Mouse (Mus musculus) stomach, postnatal 0 days (tissue): ENCODE data around the gene Olfr1122. TPM values are rescaled to one million over a fixed set of nuclear protein-coding genes. Genes with fewer than 3 reads are reported as not detected.
"Not testable (repeated sequence)": the region's sequence is repeated elsewhere in the genome, so short reads cannot be mapped to it uniquely, and the experiment has no call there.

Source experiments
- ATAC-seq: fragments of 200-750 bp; cut with Nextera tagmentation; 2 replicates; pipeline ENCODE4 v1.8.0; 2017; ENCODE audit not compliant: low FRiP score, low TSS enrichment
- DNase-seq: peaks from one replicate; pipeline ENCODE4 v3.0.0-alpha.2; 2016; ENCODE audit warnings: low spot score
- H3K27ac ChIP-seq: fragments of 300-500 bp; sonication (generic); replicated peaks from 2 replicates; pipeline ENCODE4 v1.5.1; 2014; ENCODE audit warnings: mild to moderate bottlenecking, control low read depth
- H3K27me3 ChIP-seq: fragments of 300-500 bp; sonication (generic); 2 replicates; pipeline ENCODE4 v1.6.1; 2014; ENCODE audit warnings: low read length; ENCODE audit not compliant: control insufficient read depth, insufficient read depth
- H3K36me3 ChIP-seq: fragments of 300-500 bp; sonication (generic); 2 replicates; pipeline ENCODE4 v1.6.1; 2014; ENCODE audit warnings: low read length, mixed read lengths; ENCODE audit not compliant: control insufficient read depth, insufficient read depth
- H3K4me1 ChIP-seq: fragments of 300-500 bp; sonication (generic); replicated peaks from 2 replicates; pipeline ENCODE4 v1.6.1; 2014; ENCODE audit warnings: antibody characterized with exemption; ENCODE audit not compliant: control insufficient read depth, insufficient read depth
- H3K4me2 ChIP-seq: fragments of 300-500 bp; sonication (generic); replicated peaks from 2 replicates; pipeline ENCODE4 v1.6.1; 2014; ENCODE audit warnings: low read depth, mild to moderate bottlenecking, control low read depth, moderate library complexity
- H3K4me3 ChIP-seq: fragments of 300-500 bp; sonication (generic); 2 replicates; pipeline ENCODE4 v1.5.1; 2014; ENCODE audit warnings: low read depth, low read length, control low read depth
- H3K9ac ChIP-seq: fragments of 300-500 bp; sonication (generic); 2 replicates; pipeline ENCODE4 v1.6.1; 2014; ENCODE audit warnings: mild to moderate bottlenecking, low read length, control low read depth, mixed read lengths
- H3K9me3 ChIP-seq: fragments of 300-500 bp; sonication (generic); 2 replicates; pipeline ENCODE4 v1.6.1; 2016; ENCODE audit warnings: low read length; ENCODE audit not compliant: control insufficient read depth
- CTCF ChIP-seq: IDR thresholded peaks from 2 replicates; pipeline ENCODE4 v1.5.1; 2016; ENCODE audit warnings: antibody characterized with exemption, low read depth, mild to moderate bottlenecking, moderate library complexity
- EP300 ChIP-seq: optimal IDR thresholded peaks from 2 replicates; pipeline ENCODE3; 2016; ENCODE audit warnings: antibody characterized with exemption
- WGBS: fragments of 180-500 bp; shearing (Covaris S2); extraction: QIAGEN DNeasy Blood & Tissue Kit; methylation state at CpG from one replicate; pipeline ENCODE4 v1.1.7; 2014; 5-methylcytosine and 5-hydroxymethylcytosine counted together
- polyA plus RNA-seq: library from polyadenylated mRNA; unstranded; fragments of >200 nt; fragmentation: Nextera tagmentation; extraction: Ambion mirVana; gene quantifications from 2 replicates; pipeline ENCODE4 v1.2.1, GENCODE M21; 2015

Olfr1122 gene
- not detected in 2 replicates for polyA plus RNA-seq

DNA sequence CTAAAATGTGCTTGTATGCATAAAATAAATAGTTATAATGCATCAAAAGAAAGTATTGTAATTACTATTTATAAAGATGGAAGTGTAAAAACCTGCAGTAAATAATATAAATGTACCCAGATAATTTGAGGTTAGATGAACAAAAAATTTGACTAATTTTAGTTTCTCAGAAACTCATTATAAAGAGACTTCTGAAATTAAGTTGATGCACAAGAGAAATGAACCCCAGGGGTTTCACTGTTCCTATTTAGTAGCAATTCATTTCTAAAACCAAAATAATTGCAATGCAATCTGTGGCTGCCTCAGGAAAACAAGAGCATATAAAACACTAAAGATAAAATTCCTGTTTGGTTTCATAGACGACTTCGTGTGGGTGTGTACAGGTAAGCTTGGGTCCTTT lies at the start of gene Olfr1122:
Olfr1122 (plus strand) TSS at position 301 of the 400 bp plus-strand sequence.
- H3K9ac ChIP-seq: no peak within 1 kb of the TSS
- H3K4me1 ChIP-seq: no peaks in the 10 kb centered on the region
- H3K4me3 ChIP-seq: no peak within 1 kb of the TSS
- H3K36me3 ChIP-seq: no peaks in the 10 kb centered on the region
- no peak within 1 kb of the TSS for H3K4me2 ChIP-seq
- no peaks in the 10 kb centered on the region for H3K27me3 ChIP-seq
- H3K9me3 ChIP-seq: no peaks in the 10 kb centered on the region
- no peak for TF ChIP-seq EP300
- no peak for TF ChIP-seq CTCF
- ATAC-seq (no peak), DNase-seq (no peak)
- 45% methylated on average over 2 of the region's 2 CpGs for WGBS
- H3K27ac ChIP-seq: no peak within 1 kb of the TSS

DNA sequence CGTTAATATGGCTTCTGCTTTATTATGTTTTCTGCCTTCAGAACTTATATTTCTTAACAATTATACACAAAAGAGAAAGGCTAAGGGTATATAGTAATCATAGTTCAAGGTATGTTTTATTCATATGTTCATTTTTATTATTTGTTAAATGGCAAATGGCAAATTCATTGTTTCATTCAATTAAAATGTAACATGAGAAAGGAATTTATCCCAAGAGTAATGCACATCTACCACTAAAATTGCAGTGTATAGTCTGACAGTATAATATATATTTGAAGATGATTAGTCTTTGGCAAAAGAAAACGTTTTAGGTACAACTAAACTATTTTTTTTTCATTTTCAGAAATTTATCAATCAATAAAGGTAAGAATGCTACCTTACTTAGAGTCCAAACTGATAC lies 31.1 kb upstream of the Olfr1122 start, which contains the start of gene Olfr1120:
Olfr1120 (plus strand) TSS at position 301 of the 400 bp plus-strand sequence.
- Histone ChIP-seq H3K27me3 (no peaks in the 10 kb centered on the region), H3K27ac (no peak within 1 kb of the TSS), H3K4me2 (no peak within 1 kb of the TSS), H3K36me3 (no peaks in the 10 kb centered on the region), H3K9ac (no peak within 1 kb of the TSS), H3K9me3 (no peaks in the 10 kb centered on the region), H3K4me1 (no peaks in the 10 kb centered on the region), H3K4me3 (no peak within 1 kb of the TSS)
- WGBS: 48% methylated on average over 2 of the region's 2 CpGs
- no peak for ATAC-seq
- TF ChIP-seq EP300 (no peak), CTCF (no peak)
- no peak for DNase-seq

DNA sequence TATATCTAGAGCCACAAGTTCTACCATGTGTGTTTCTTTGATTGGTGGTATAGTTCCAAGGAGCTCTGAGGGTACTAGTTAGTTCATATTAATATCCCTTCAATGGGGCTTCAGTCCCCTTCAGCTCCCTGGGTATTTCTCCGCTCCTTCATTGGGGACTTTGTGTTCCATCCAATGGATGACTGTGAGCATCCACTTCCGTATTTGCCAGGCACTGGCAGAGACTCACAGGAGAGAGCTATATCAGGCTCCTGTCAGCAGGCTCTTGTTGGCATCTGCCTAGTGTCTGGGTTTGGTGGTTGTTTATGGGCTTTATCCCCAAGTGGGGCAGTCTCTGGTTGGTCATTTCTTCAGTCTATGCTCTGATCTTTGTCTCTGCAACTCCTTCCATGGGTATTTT lies 25.5 kb upstream of the Olfr1122 start:
- not testable (repeated sequence) for H3K4me3 ChIP-seq, H3K27ac ChIP-seq, ATAC-seq, H3K4me2 ChIP-seq, H3K9ac ChIP-seq, H3K27me3 ChIP-seq, H3K4me1 ChIP-seq, DNase-seq, H3K9me3 ChIP-seq, H3K36me3 ChIP-seq
- 96% methylated on average over 2 of the region's 2 CpGs for WGBS

DNA sequence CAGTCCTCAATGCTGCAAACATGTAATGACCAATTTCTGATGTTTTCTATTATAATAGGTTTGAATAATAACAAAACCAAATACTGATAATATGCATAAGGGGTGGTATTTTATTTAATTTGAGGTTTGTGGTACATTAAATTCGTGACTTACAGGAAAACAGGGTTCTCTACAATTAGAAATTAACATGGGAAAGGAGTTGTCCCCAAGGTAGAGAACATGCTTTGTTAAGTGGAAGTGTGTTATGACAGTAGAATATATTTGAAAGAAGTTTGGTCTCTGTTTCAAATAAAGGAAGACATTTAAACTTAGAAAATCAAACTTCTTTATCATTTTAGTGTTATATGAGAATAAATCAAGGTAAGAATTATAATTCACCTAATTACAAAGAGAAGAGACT lies 16.1 kb upstream of the Olfr1122 start, which contains the start of gene Olfr1121:
Olfr1121 (plus strand) TSS at position 301 of the 400 bp plus-strand sequence.
- ATAC-seq (no peak), DNase-seq (no peak)
- no peak within 1 kb of the TSS for H3K27ac ChIP-seq
- no peak within 1 kb of the TSS for H3K9ac ChIP-seq
- H3K4me3 ChIP-seq: no peak within 1 kb of the TSS
- no peaks in the 10 kb centered on the region for H3K36me3 ChIP-seq
- H3K4me2 ChIP-seq: no peak within 1 kb of the TSS
- TF ChIP-seq CTCF: no peak
- TF ChIP-seq EP300: no peak
- 21% methylated on average over 1 of the region's 1 CpGs for WGBS
- no peaks in the 10 kb centered on the region for H3K4me1 ChIP-seq
- H3K9me3 ChIP-seq: no peaks in the 10 kb centered on the region
- H3K27me3 ChIP-seq: no peaks in the 10 kb centered on the region

DNA sequence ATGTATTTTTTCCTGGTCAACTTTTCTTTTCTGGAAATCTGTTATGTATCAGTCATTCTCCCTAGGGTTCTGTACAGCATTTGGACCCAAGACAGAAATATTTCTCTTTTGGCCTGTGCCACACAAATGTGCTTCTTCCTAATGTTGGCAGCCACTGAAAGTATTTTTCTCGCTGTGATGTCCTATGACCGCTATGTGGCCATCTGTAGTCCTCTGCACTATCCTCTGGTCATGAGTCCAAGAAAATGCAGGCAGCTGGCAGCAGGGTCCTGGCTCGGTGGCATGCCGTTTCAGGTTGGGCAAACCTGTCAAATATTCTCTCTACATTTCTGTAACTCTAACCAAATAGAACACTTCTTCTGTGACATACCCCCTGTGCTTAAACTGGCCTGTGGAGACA lies 13.9 kb upstream of the Olfr1122 start:
- Histone ChIP-seq H3K4me3 (no peak overlapping the region), H3K27me3 (no peaks in the 10 kb centered on the region), H3K4me2 (no peak overlapping the region), H3K9ac (no peak overlapping the region), H3K27ac (no peak overlapping the region), H3K36me3 (no peaks in the 10 kb centered on the region), H3K9me3 (no peaks in the 10 kb centered on the region), H3K4me1 (no peaks in the 10 kb centered on the region)
- no peak for DNase-seq
- ATAC-seq: no peak
- no peak for TF ChIP-seq CTCF
- TF ChIP-seq EP300: no peak
- WGBS: 84% methylated on average over 4 of the region's 4 CpGs

DNA sequence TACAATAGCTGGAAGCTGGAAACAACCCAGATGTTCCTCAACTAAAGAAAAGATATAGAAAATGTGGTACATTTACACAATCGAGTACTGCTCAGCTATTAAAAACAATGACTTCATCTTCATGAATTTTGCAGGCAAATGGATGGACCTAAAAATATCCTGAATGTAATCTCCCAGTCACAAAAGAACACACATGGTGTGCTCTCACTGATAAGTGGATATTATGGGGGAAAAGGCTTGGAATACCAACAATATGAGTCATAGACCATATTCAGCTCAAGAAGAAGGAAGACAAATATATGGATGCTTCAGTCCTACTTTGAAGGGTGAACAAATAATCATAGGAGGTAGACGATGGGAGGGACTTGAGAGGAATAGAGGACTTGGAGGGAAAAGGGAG lies 1.7 kb upstream of the Olfr1122 start:
- DNase-seq (no peak), ATAC-seq (no peak)
- no peak for TF ChIP-seq CTCF
- no peak for TF ChIP-seq EP300
- Histone ChIP-seq H3K27me3 (no peaks in the 10 kb centered on the region), H3K9ac (no peak overlapping the region), H3K4me1 (no peaks in the 10 kb centered on the region), H3K27ac (no peak overlapping the region), H3K4me2 (no peak overlapping the region), H3K36me3 (no peaks in the 10 kb centered on the region), H3K9me3 (no peaks in the 10 kb centered on the region), H3K4me3 (no peak overlapping the region)
- 58% methylated on average over 2 of the region's 2 CpGs for WGBS

DNA sequence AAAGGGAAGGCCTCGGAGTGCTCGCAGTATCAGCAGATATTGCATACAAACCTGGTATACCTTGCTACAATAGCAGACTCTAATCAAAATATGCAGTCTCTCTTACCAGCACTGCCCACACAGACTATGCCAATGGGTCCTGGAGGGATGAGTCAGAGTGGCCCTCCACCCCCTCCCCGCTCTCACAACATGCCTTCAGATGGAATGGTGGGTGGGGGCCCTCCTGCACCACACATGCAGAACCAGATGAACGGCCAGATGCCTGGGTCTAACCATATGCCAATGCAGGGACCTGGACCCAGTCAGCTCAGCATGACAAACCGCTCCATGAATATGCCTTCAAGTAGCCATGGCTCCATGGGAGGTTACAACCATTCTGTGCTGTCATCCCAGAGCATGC lies 8.0 kb downstream of the Olfr1122 start:
- H3K4me3 ChIP-seq, H3K9me3 ChIP-seq, H3K27ac ChIP-seq, H3K4me2 ChIP-seq, ATAC-seq, H3K9ac ChIP-seq, DNase-seq, H3K4me1 ChIP-seq, H3K36me3 ChIP-seq, H3K27me3 ChIP-seq: not testable (repeated sequence)
- 86% methylated on average over 5 of the region's 5 CpGs for WGBS
